Mouse (Mus musculus) layer of hippocampus, postnatal 10 days (tissue): ENCODE measurements at regions not wholly inside any gene's neighbourhood (a gene's known extent, or its start where the extent isn't known, plus 50 kb on each side); places are given as distances from the start of the nearest gene placed in this dataset.

Experiments
- DNase-seq, 2 experiments: peaks; one replicate each; pipeline ENCODE4 v3.0.0; 2021; ENCODE audit warnings: low spot score in 2 of 2

- DNase-seq: no peak
These were observed 1039.5 kb upstream of the Ddx18 start for GRCm38 (mm10) chr1:122607309-122607708.

GRCm38 (mm10) chr1:122575954-122576353 lies 1008.2 kb upstream of the Ddx18 start:
- DNase-seq: peak in 1 of 2 experiments; percentile 37

DNA sequence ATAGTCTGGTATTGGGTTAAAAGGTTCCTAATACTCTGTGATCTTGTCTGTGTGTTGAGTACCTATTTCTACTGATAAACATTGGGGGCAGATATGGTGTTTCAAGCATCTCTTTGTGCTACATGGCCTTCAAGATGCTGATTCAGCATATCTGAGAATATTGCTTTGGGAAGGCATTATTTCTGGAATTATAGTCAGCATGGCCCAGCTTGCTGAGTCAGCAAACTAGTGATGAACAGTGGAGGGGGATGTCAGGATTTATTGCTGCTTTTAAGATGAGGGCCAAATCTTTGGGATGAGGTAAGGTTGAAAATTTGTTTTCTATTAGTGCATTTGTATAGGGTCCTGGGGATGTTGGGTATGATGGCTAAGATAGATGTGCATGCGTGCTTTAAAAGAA lies 983.8 kb upstream of the Ddx18 start:
- no peak for DNase-seq

DNA sequence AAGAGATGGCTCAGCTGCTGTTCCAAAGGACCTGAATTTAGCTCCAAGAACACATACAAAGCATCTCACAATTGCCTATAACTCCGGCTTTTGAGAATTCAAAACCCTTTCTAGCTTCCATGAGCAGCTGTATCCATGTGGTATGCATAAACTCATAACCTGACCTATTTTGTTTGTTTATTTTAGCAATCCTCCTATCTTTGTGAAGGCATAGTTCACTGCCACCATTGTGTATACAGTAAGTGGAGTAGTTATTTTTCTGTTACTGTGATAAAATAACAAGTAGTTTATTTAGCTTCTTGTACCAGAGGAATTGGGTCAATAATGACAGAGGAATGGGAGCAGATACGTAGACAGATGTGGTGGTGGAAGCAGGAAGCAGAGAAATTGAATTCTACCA lies 941.8 kb upstream of the Ddx18 start:
- DNase-seq: no peak

DNA sequence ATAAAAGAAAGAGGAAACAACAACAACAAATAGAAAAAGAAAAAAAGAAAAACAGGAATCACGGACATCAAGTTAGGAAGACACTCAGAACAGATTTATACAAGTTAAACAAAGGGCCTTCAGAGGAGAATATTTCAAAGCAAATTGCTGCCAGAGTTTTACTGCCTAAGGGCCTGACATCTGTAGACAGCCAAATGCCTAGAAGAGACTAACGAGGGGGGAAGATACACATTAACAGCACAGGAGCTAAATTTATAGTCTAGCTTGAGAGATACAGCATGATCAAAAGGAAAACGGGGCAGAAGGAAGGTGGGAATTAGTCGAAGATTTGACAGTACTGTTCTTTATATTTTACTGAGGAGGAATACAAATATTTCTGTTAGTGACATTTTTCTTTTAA lies 933.9 kb upstream of the Ddx18 start:
- DNase-seq: no peak

DNA sequence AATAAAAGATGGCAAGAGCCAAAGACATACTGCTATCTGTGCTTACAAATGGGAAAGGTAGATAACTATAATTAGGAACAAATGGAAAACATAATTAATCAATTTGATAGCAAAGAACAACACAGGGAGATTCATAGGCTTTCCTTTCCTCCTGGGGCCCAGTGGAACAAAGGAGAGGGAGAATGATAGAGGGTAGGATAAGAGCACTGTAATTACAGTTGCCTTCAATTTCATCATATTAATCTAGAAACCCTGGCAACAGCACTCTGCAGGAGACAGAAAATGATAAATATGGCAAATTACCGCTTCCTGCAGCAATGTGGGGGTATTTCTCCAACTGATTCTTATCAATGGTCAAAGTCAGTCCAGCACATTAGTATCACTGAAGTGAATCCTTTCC lies 910.2 kb upstream of the Ddx18 start:
- no peak for DNase-seq

- DNase-seq: peak; percentile 41 to 46
These were observed 896.1 kb upstream of the Ddx18 start for GRCm38 (mm10) chr1:122463931-122464330.

DNA sequence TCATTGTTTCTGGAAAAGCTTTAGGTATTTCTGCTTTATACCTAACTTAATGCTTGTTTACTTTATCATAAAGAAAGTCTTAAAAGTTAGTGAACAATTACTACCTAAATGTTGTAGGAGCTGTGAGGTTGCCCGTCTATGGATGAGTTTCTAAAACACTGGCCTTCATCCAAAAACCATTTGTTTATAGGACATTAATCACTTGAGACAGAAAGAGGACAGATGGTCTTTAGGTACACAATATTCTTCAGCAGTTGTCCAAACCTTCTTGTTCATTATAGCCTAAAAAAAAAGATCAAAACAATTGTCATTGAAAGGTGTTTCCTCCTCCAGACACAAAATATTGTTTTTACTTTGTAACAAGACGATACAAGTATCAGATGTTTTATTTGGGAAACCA lies 891.3 kb upstream of the Ddx18 start:
- no peak for DNase-seq

GRCm38 (mm10) chr1:122454881-122455280 lies 887.1 kb upstream of the Ddx18 start:
- DNase-seq: no peak

DNA sequence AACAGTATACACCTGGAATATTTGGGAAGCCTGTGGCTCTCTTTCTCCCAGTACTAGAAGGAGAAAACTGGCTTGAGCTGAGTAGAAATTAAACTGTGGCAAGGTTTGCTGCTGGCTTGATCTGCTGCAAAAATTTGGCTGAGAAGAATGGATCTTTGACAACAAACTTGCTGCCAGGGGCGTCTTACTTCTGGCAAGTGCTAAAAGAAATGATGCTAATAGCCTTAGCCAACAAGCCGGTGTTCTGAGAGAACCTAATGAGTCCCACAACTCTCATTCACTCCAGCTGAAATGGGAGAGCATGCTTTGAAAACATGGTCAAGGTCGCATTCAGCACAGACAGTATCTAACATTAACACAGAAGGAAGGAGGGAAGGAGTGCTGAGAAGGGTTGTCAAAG lies 885.8 kb upstream of the Ddx18 start:
- peak; percentile 18 to 30 for DNase-seq

- peak; percentile 5 to 26 for DNase-seq
These were observed 871.6 kb upstream of the Ddx18 start for GRCm38 (mm10) chr1:122439358-122439757.

GRCm38 (mm10) chr1:122423503-122423902 lies 855.7 kb upstream of the Ddx18 start:
- no peak for DNase-seq

GRCm38 (mm10) chr1:122396342-122396741 lies 828.6 kb upstream of the Ddx18 start:
- no peak for DNase-seq

GRCm38 (mm10) chr1:122393660-122394355 lies 826.0 kb upstream of the Ddx18 start:
- no peak for DNase-seq

DNA sequence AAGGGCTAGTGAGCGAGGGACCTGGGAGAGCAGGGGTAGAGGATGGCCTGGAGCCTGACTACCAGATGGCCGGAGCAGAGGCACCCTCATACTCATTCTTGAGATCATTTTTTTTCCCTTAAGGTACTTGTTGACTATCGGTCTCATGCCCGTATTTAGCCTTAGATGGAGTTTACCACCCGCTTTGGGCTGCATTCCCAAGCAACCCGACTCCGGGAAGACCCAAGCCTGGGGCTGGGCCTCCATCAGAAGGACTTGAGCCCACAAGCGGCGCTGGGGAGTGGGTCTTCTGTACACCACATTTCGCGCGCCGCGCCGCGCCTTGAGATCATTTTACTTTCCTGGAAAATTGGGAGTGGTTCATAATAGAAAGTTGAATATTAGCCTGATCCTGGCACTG lies 789.2 kb upstream of the Ddx18 start:
- DNase-seq: peak; percentile 96 to 97

- no peak for DNase-seq
These were observed 783.7 kb upstream of the Ddx18 start for GRCm38 (mm10) chr1:122351530-122351929.

- no peak for DNase-seq
These were observed 765.5 kb upstream of the Ddx18 start for GRCm38 (mm10) chr1:122333267-122333666.

DNA sequence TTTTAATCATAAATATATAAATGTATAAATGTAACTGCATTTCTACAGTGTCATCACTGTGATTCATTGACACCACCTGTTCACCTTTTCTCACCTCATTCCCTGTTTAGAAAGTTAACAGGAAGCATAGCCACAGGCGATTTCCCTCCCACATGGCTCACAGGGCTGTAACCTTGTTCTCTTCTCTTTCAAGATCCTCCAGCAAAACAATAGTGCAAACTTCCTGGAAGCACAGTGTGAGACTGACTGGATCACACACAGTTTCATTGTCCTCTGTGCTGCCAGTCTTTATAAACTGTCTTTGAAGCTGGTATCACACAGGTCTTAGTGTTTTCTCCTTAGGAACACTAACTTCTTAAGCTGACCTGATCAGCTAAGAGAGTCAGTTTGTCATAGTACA lies 760.5 kb upstream of the Ddx18 start:
- no peak for DNase-seq
